Mouse (Mus musculus) brain, embryonic 14.5 days (tissue): ENCODE measurements at regions not wholly inside any gene's neighbourhood (a gene's known extent, or its start where the extent isn't known, plus 50 kb on each side); places are given as distances from the start of the nearest gene placed in this dataset.

ENCODE experiments used
- CTCF ChIP-seq: fragments of 200-500 bp; IDR thresholded peaks from 2 replicates; pipeline ENCODE4 v1.5.1; 2012; ENCODE audit warnings: inconsistent platforms, mild to moderate bottlenecking, moderate library complexity, borderline replicate concordance; ENCODE audit not compliant: insufficient read depth, insufficient read length; ENCODE audit errors: extremely low read depth
- POLR2A ChIP-seq: fragments of 200-500 bp; IDR thresholded peaks from 2 replicates; pipeline ENCODE4 v1.6.1; 2012; ENCODE audit warnings: mild to moderate bottlenecking, inconsistent platforms, borderline replicate concordance; ENCODE audit not compliant: poor library complexity, insufficient read depth, insufficient read length, severe bottlenecking; ENCODE audit errors: extremely low read depth

DNA sequence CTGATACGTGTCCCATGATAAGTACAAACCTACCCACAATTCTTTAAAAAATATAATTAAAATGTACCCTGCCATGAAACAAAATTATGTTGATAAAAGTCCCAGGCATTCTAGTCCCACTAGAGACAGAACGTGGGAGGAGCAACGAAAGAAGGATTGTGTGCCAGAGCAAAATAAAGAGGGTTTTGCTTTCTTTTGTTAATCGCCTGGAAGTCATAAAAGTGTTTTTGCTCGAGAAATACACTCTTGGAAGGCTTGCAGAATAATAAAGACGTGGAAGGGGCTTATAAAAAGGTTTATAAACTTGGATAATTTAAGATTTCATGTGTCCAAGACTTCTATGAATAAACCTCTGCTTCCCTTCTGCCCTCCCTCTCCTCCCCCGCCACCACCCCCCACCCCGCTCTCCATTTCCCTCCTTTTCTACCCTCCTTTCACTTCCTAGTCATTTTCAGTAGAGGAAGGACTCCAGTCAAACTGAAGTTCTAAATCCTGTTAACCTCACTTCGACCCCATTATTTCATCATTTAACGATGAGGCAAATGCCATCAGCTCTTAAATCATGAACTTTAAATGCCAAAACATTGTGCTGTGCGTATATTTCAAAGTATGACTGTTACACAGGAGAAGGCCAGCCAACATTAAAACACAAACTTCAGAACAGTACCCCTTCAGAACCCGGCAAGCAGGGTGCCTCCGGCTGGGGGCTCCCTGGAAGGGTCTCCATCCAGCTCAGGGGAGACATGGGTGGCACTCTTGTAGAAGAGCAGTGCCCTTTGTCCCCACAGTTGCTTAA is 54.8 kb upstream of the Cep85l start:
- no peak for TF ChIP-seq CTCF
- no peak for TF ChIP-seq POLR2A
